Mouse (Mus musculus): ENCODE measurements around the gene Trex1. TPM values are rescaled to one million over a fixed set of nuclear protein-coding genes. Genes with fewer than 3 reads are reported as not detected.
A peak's percentile ranks its signal among the peaks of the same experiment; 100 is the strongest.

The Trex1 gene
- polyA plus RNA-seq, 2 experiments: 5.0 to 12.0 TPM

DNA sequence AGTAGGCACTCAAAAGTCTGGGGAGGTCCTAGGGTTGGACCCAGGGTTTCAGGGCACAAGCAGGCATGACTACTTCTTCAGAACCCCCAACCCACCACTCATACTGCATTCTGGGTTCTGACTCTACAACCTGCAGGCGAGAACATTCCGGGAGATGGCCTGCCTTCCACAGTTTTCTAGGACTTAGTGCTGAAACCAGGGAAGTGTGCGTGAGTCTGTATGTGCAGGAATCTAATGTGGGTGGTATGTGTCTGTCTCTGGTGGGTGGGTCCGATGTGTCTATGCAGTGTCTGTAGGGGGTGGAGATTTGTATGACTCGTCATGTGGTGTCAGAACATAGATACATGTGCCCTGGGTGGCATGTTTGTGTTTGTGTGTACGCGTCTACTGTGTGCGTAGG is 38.8 kb upstream of the Trex1 start:
- ATAC-seq (ENCODE audit: insufficient read depth) (no peak), DNase-seq (ENCODE audit: low read depth in 3 of 3, low spot score in 3 of 3) (no peak)
- H3K4me1 ChIP-seq (replicated peaks; ENCODE audit: control insufficient read depth in 2 of 2, insufficient read depth in 2 of 2, low read length in 1 of 2): peaks cover 0 to 10% of the 10 kb centered on the region in 2 experiments; a peak in 1 of 4 replicates
- H3K4me2 ChIP-seq (ENCODE audit: low read depth): 0 out of 2 replicates have a peak overlapping the region, but pooled peaks have one; percentile 6
- H3K27ac ChIP-seq: no peak overlapping the region
- 74% methylated on average over 8 of the region's 8 CpGs for WGBS (ENCODE audit: insufficient replicate concordance)
- TF ChIP-seq EP300 (IDR thresholded peaks at IDR 0.05; ENCODE audit: low read depth): no peak
- TF ChIP-seq CTCF (IDR thresholded peaks at IDR 0.05; ENCODE audit: low read depth): no peak
- H3K27me3 ChIP-seq (ENCODE audit: control insufficient read depth, insufficient read depth, low read length): peaks cover 30% of the 10 kb centered on the region
- H3K36me3 ChIP-seq (replicated peaks; ENCODE audit: control insufficient read depth, insufficient read depth, low read depth): no peaks in the 10 kb centered on the region
- no peaks in the 10 kb centered on the region for H3K9me3 ChIP-seq (ENCODE audit: control insufficient read depth, low read length)
- H3K4me3 ChIP-seq (ENCODE audit: insufficient read depth in 1 of 2, low read depth in 2 of 2, low read length in 2 of 2): no peak overlapping the region
- H3K9ac ChIP-seq (replicated peaks): no peak overlapping the region

DNA sequence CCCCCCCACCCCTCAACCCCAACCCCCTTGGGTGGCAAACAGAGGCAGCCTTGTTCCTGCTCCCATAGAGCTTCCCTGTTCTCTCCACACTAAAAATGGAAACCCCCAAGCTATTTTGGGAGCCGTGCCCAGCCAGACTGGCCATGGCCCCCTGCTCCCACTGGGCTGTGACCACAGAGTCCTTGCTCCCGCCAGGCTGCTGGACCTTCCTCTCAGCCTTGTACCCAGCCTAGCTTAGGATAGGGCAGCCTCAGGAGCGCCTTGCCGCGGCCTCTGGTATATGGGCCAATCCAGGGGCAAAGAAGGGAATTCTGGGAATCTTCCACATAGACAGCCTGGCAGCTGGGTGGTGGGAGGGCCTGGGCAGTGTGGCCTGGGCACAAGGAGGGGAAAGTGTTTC is 38.3 kb upstream of the Trex1 start:
- ATAC-seq (ENCODE audit: insufficient read depth): no peak
- WGBS (ENCODE audit: insufficient replicate concordance): 45% methylated on average over 5 of the region's 5 CpGs
- no peak overlapping the region for H3K4me3 ChIP-seq (ENCODE audit: insufficient read depth in 1 of 2, low read depth in 2 of 2, low read length in 2 of 2)
- H3K4me2 ChIP-seq (ENCODE audit: low read depth): peak overlapping the region; percentile 56; the same call in 1 of the 2 replicates
- TF ChIP-seq CTCF (IDR thresholded peaks at IDR 0.05; ENCODE audit: low read depth): no peak
- DNase-seq (ENCODE audit: low read depth in 3 of 3, low spot score in 3 of 3): no peak
- no peak overlapping the region for H3K9ac ChIP-seq (replicated peaks)
- no peak overlapping the region for H3K27ac ChIP-seq
- peaks cover 30% of the 10 kb centered on the region for H3K27me3 ChIP-seq (ENCODE audit: control insufficient read depth, insufficient read depth, low read length)
- no peaks in the 10 kb centered on the region for H3K36me3 ChIP-seq (replicated peaks; ENCODE audit: control insufficient read depth, insufficient read depth, low read depth)
- H3K4me1 ChIP-seq (replicated peaks; ENCODE audit: control insufficient read depth in 2 of 2, insufficient read depth in 2 of 2, low read length in 1 of 2): peaks cover 0 to 14% of the 10 kb centered on the region in 2 experiments; a peak in 2 of 4 replicates
- no peaks in the 10 kb centered on the region for H3K9me3 ChIP-seq (ENCODE audit: control insufficient read depth, low read length)

DNA sequence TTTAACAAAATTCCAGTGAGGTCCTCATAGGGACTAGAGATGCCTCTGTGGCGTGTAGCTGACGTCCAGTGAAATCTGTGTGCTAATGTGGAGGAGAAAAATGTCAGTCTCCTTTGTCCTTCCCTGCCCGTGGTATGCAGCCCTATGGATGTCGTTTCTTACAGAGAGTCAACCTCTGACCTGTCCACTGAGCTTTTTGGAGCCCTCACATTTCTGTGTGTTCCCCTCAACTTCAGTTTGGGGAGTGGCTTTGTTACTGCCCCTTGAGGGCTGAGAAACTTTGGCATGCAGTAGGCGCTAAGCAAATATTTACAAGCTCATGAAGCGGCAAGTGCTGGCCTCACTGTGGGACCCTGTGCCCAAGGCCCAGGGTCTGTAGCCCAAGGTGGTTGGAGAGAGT is 37.8 kb upstream of the Trex1 start:
- ATAC-seq (ENCODE audit: insufficient read depth): no peak
- no peak for TF ChIP-seq EP300 (IDR thresholded peaks at IDR 0.05; ENCODE audit: low read depth)
- TF ChIP-seq CTCF (IDR thresholded peaks at IDR 0.05; ENCODE audit: low read depth): no peak
- peak overlapping the region; percentile 56 for H3K4me2 ChIP-seq (ENCODE audit: low read depth)
- no peak for DNase-seq (ENCODE audit: low read depth in 3 of 3, low spot score in 3 of 3)
- 48% methylated on average over 6 of the region's 6 CpGs for WGBS (ENCODE audit: insufficient replicate concordance)
- H3K4me1 ChIP-seq (replicated peaks; ENCODE audit: control insufficient read depth in 2 of 2, insufficient read depth in 2 of 2, low read length in 1 of 2): peaks cover 0 to 14% of the 10 kb centered on the region in 2 experiments; a peak in 2 of 4 replicates
- H3K36me3 ChIP-seq (replicated peaks; ENCODE audit: control insufficient read depth, insufficient read depth, low read depth): no peaks in the 10 kb centered on the region
- no peak overlapping the region for H3K9ac ChIP-seq (replicated peaks)
- H3K27me3 ChIP-seq (ENCODE audit: control insufficient read depth, insufficient read depth, low read length): peaks cover 30% of the 10 kb centered on the region
- H3K9me3 ChIP-seq (ENCODE audit: control insufficient read depth, low read length): no peaks in the 10 kb centered on the region
- H3K4me3 ChIP-seq (ENCODE audit: insufficient read depth in 1 of 2, low read depth in 2 of 2, low read length in 2 of 2): no peak overlapping the region
- H3K27ac ChIP-seq: no peak overlapping the region

DNA sequence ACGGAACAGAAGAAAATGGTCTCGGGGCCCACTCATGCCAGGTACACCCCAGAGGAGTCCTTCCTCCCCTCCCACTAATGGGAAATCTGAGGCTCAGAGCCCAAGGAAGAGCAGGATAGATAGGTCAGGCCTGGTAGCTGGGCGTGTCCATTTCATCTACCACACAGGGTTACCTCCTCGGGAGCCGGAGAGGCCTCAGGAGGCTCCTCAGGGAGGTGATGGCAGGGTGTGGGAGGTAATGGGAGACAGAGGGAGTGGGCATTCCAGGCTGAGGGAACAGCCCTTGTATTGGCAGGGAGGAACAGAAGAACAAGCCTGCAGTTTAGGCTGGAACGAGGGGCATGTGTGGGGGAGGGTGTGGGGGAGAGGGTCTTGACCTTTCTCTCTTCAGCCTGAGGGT is 37.3 kb upstream of the Trex1 start:
- TF ChIP-seq CTCF (IDR thresholded peaks at IDR 0.05; ENCODE audit: low read depth) (no peak), EP300 (IDR thresholded peaks at IDR 0.05; ENCODE audit: low read depth) (no peak)
- 58% methylated on average over 6 of the region's 6 CpGs for WGBS (ENCODE audit: insufficient replicate concordance)
- peaks cover 30% of the 10 kb centered on the region for H3K27me3 ChIP-seq (ENCODE audit: control insufficient read depth, insufficient read depth, low read length)
- peaks cover 0 to 14% of the 10 kb centered on the region in 2 experiments; a peak in 2 of 4 replicates for H3K4me1 ChIP-seq (replicated peaks; ENCODE audit: control insufficient read depth in 2 of 2, insufficient read depth in 2 of 2, low read length in 1 of 2)
- no peaks in the 10 kb centered on the region for H3K36me3 ChIP-seq (replicated peaks; ENCODE audit: control insufficient read depth, insufficient read depth, low read depth)
- ATAC-seq (ENCODE audit: insufficient read depth): no peak
- no peak for DNase-seq (ENCODE audit: low read depth in 3 of 3, low spot score in 3 of 3)
- no peaks in the 10 kb centered on the region for H3K9me3 ChIP-seq (ENCODE audit: control insufficient read depth, low read length)
- H3K9ac ChIP-seq (replicated peaks): no peak overlapping the region
- peak overlapping the region; percentile 56 for H3K4me2 ChIP-seq (ENCODE audit: low read depth)
- peak overlapping the region; percentile 21 to 59; a peak in 3 of 4 replicates for H3K4me3 ChIP-seq (ENCODE audit: insufficient read depth in 1 of 2, low read depth in 2 of 2, low read length in 2 of 2)
- no peak overlapping the region for H3K27ac ChIP-seq

DNA sequence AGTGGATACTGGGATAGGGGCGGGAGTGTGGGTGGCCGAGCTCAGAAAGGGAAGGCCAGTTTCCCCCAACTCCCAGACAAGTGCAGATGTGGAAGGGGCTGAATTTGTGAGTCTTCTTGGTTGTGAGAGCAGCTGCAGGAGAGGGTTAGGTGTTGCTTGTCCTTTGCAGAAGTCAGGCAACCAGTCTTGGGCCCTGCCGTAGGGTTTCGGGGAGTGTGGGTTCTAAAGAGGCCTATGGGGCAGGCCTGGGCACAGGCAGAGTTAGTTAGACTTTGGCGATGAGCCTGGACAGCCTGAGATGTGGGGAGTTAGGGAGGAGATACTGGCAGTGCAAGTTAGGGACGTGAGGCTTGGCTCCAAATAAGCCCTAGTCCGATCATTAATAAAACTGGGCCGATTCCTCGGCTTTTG is 36.7 kb upstream of the Trex1 start:
- ATAC-seq (ENCODE audit: insufficient read depth) (no peak), DNase-seq (ENCODE audit: low read depth in 3 of 3, low spot score in 3 of 3) (no peak)
- Histone ChIP-seq H3K27ac (no peak overlapping the region; the same call in 1 of the 2 replicates), H3K27me3 (ENCODE audit: control insufficient read depth, insufficient read depth, low read length) (peaks cover 30% of the 10 kb centered on the region), H3K4me2 (ENCODE audit: low read depth) (peak overlapping the region; percentile 56), H3K9me3 (ENCODE audit: control insufficient read depth, low read length) (no peaks in the 10 kb centered on the region), H3K4me1 (replicated peaks; ENCODE audit: control insufficient read depth in 2 of 2, insufficient read depth in 2 of 2, low read length in 1 of 2) (peaks cover 0 to 14% of the 10 kb centered on the region in 2 experiments; a peak in 2 of 4 replicates), H3K4me3 (ENCODE audit: insufficient read depth in 1 of 2, low read depth in 2 of 2, low read length in 2 of 2) (peak overlapping the region; percentile 43 to 59), H3K36me3 (replicated peaks; ENCODE audit: control insufficient read depth, insufficient read depth, low read depth) (peaks cover 5% of the 10 kb centered on the region; the same call in 1 of the 2 replicates), H3K9ac (replicated peaks) (no peak overlapping the region)
- WGBS (ENCODE audit: insufficient replicate concordance): 63% methylated on average over 9 of the region's 9 CpGs
- TF ChIP-seq EP300 (IDR thresholded peaks at IDR 0.05; ENCODE audit: low read depth) (no peak), CTCF (IDR thresholded peaks at IDR 0.05; ENCODE audit: low read depth) (no peak)
